Mouse (Mus musculus) brown adipose tissue, adult 24 weeks (tissue): ENCODE data around the gene Tmem213. TPM values are rescaled to one million over a fixed set of nuclear protein-coding genes. Genes with fewer than 3 reads are reported as not detected.
A peak's percentile ranks its signal among the peaks of the same experiment; 100 is the strongest.

ENCODE experiments used
- H3K27ac ChIP-seq: fragments of 200-500 bp; replicated peaks from 2 replicates; pipeline ENCODE4 v1.5.1; 2012; ENCODE audit warnings: low read depth, mild to moderate bottlenecking, low read length
- H3K4me1 ChIP-seq: fragments of 200-500 bp; 2 replicates; pipeline ENCODE4 v1.6.1; 2012; ENCODE audit warnings: low read length, mixed read lengths; ENCODE audit not compliant: control insufficient read depth, insufficient read depth, insufficient read length
- H3K4me3 ChIP-seq: fragments of 200-500 bp; 2 replicates; pipeline ENCODE4 v1.5.1; 2012; ENCODE audit warnings: low read depth, mild to moderate bottlenecking, low read length, moderate library complexity; ENCODE audit not compliant: insufficient read depth
- polyA plus RNA-seq: library from polyadenylated mRNA; stranded (reverse); fragments of >200 nt; gene quantifications from 2 replicates; pipeline ENCODE4 v1.2.4, GENCODE M21; 2012; ENCODE audit not compliant: missing spikeins, insufficient read depth, insufficient read length

Tmem213 gene
- polyA plus RNA-seq, 1 experiment, result not detected

DNA sequence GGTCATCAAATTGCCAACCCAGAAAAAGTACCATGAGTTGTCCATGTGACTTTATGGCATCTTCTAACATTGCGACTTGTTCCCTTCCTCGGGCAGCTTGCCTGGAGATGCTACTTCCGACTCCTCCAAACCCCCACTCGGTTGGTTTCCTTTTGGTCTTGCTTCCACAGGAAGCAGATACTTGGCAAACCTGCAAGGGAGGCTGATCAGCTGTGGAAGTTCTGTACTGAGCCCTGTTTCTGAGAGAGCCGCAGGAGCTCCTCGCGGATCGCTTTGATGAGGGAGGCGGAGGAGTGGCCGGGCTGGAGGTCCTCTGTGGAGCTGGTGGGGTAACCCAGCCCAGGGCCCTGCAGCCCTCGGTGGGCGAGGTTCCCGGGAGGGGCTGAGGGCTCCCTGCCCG is 19.1 kb downstream of the Tmem213 start:
- H3K27ac ChIP-seq, result no peak overlapping the region
- H3K4me1 ChIP-seq, result no peaks in the 10 kb centered on the region
- H3K4me3 ChIP-seq, result no peak overlapping the region

DNA sequence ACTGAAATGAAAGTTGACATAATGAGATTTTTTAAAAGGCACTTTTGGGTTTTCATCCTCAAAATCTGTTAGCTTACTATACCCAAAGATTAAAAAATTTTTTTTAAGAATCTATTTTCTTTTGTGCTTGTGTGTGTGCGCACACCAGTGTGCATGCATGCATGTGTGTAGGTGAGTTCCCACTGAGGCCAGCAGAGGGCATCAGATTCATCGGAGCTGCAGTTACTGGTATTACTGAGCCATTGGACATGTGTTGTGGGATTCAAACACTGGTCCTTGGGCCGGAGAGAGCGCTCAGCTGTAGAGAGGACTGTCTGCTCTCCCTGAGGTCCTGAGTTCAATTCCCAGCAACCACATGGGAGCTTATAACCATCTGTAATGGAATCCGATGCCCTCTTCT is 20.8 kb downstream of the Tmem213 start:
- H3K4me3 ChIP-seq, result no peak overlapping the region
- H3K27ac ChIP-seq, result no peak overlapping the region
- no peaks in the 10 kb centered on the region for H3K4me1 ChIP-seq

DNA sequence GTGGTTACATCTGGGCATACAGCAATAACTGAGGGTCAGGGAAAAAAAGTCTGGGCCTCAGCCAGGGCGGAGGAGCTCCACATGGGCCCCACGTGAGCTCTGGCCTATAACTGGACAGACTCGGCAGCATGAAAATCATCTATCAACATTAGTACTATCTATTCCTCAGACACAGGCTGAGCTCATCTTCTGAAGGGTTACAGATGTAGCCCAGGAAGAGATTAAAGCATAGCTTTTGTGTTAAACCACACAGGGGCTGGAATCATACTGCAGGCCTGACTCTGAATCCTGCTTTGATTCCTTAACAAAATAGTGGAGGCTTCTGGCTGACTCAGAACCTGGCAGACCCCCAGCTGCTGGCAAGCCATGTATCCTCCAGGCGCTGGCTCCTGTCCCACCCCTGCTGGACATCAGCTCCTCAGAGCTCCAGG is 22.8 kb downstream of the Tmem213 start:
- Histone ChIP-seq H3K27ac (no peak overlapping the region), H3K4me1 (no peaks in the 10 kb centered on the region), H3K4me3 (no peak overlapping the region)

DNA sequence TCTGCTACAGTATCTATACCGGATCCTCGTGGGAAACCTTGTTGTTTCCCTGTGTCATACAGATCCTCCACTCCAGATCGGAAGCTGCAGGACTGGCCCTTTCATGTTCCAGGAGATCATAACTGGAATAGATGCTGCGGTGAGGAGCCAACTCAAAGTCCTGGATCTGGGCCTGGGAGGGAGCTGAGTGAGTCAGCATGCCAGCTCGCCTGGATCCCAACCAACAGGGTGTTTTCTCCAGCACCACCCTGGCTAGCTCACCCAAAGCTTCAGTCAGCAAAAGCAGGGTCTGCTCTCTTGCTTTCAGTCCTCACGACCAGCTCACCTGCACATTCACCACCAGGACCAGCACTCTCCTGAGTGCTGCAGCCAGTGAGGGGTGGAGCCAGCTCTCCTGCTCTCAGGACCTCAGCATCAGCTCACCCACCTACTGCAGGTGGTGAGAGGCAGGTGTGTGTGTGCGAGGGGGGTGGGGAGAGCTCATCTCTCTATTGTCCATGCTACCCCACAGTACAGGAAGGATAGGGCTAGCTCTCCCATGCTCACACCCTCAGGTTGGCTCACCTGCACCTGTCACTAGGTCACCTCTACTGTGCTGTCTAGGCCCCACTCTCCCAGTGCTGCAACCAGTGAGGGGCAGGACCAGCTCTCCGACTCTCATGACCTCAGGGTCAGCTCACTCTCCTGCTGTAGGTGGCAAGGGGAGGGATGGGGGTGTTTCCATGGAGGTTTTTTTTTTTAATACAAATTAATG is 25.9 kb downstream of the Tmem213 start:
- H3K4me3 ChIP-seq, result no peak overlapping the region
- H3K27ac ChIP-seq, result no peak overlapping the region
- no peaks in the 10 kb centered on the region for H3K4me1 ChIP-seq

DNA sequence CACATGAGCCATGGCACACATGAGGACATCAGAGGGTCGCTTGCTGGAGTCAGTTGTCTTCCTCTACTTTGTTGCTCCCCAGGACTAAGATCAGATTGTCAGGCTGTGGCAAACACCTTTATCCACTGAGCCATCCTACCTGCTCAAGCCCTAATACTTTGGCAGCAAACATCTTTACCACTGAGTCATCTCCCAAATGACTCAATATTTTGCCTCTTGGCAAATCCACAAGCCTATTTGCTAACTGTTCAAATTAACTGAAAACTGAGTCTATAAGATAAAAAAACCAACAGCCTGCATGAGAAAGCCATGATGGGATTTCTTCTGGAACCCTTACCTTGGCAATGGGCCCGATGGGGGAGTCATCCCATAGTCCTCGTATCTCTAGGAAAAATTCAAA is 30.0 kb downstream of the Tmem213 start:
- Histone ChIP-seq H3K27ac (no peak overlapping the region), H3K4me3 (no peak overlapping the region), H3K4me1 (no peaks in the 10 kb centered on the region)

DNA sequence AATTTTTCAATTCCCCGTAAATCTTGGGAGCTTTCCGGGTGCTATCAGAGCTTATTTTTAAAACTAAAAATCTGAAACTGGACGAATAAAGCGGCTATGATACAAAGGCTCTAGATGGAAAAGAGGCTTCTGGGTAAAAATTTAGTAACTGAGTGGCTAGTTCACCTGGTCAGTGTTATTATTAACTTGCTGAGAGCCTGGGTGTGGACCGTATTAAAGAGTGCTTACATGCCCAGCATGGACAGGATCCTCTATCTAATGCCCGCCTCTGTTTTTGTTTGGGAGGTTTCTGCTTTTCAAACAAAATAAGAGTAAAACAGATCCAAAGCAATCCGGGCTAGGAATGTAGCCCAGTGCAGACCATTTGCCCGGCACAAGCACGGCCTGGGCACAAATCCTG is 31.3 kb downstream of the Tmem213 start:
- Histone ChIP-seq H3K4me3 (no peak overlapping the region), H3K27ac (no peak overlapping the region)

DNA sequence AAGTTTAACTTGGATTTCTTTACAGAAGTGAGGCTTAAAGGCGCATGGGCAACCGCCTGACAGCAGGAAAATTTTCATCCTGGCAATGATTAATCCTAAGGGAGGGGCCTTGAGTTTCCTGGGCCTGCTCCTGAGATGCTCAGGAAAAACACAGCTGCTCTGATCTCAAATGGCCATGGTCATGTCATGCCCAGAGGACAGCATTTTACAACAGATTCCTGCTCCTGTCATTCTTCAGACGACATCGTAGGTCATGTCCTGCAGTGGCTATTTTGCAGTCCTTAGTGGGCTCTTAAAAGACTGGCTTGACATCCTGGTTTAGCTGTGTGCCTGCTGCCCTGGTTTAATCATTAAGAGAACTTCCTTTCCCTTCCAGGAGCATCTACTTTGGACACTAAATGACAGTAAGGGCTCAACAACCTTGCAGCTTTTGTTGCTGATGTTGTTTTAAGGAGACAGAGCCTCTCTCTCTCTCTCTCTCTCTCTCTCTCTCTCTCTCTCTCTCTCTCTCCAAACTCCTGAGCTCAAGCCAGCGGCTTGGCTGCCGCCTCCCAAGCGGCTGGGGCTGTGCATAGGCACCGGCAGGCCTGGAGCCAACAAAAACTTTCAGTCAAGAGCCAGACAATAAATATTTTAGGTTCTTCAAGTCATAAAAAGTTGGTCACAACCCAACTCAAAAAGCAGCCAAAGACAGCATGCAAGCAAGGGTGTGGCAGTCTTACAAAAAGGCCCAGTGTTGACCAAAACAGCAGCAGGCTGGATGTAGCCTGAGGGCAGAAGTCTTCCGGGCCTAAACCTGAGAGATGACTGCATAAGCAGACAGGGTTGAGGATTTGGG is 35.3 kb downstream of the Tmem213 start:
- Histone ChIP-seq H3K4me1 (peaks cover 7% of the 10 kb centered on the region; the same call in 1 of the 2 replicates), H3K27ac (no peak overlapping the region; the same call in 1 of the 2 replicates), H3K4me3 (no peak overlapping the region)

More for the DNA sequence above, 31.3 kb downstream of the Tmem213 start:
- peaks cover 7% of the 10 kb centered on the region; the same call in 1 of the 2 replicates for H3K4me1 ChIP-seq

DNA sequence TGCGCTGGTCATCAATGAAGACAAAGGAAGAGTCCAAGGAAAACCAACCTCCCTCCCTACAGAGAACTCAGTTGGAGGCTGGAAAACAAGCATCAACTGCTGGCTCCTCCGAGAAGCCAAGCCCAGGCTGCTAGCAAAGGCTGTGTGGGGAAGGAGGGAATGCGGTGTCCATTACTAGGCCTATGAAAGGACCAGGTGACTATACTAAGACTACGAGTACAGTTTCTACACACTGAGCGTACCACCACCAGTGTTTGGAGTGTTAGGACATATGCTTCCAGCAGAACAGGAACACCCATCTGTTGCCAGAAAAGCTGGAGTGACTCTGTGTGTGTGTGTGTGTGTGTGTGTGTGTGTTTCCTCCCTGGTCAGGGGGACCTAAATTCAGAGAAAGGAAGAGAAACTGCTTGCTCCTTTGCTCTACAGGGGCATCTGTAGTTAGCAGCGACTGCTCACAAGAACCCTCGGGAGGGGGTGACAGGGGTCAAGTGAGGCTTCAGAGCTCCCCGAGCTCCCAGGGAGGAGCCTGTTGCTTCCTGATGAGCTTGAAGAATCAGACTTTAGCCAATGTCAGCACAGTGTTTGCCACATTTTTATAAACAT is 36.5 kb downstream of the Tmem213 start:
- Histone ChIP-seq H3K4me3 (no peak overlapping the region), H3K4me1 (peaks cover 7% of the 10 kb centered on the region; the same call in 1 of the 2 replicates), H3K27ac (0 out of 2 replicates have a peak overlapping the region, but pooled peaks have one; percentile 46)

DNA sequence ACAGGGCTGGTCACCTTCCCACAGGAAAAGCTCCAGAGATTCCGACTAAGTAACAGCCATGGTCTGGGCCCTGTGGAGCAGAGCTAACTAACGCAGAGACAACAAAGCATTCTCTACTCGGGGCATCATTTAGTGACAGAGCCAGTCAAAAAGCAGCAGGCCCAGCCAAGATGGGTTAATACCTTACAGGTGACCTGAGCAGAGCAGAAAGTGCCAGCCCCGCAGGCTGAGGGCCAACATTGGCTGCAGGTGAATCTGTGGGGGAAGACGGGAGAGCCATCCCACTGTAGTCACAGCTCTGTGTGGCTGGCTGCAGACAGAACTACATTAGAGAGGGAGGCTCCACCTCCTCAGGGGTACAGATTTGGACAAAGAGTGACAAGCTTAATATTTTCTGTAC is 38.2 kb downstream of the Tmem213 start:
- H3K4me3 ChIP-seq, result no peak overlapping the region
- H3K27ac ChIP-seq, result no peak overlapping the region
- H3K4me1 ChIP-seq, result peaks cover 7% of the 10 kb centered on the region; the same call in 1 of the 2 replicates

DNA sequence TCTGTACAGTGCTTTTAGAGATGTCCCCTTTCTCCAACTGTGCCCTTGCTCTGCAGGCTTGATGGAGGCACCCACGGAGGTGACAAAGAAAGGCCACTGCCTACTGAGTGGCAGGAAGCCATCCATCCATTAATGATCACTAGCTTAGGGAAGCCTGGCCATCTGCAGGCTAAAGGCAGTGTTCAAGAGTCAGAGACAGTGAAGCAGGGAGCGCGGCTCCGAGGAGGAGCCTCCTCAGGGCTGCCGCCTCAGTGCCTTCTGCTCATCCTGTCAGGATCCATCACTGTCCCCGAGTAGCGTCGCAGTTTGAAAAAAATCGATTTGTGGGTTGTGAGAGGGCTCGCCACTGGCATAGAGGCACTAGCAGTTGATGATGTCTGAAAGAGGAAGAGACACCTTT is 39.6 kb downstream of the Tmem213 start:
- no peak overlapping the region for H3K4me3 ChIP-seq
- H3K4me1 ChIP-seq, result peaks cover 7% of the 10 kb centered on the region; the same call in 1 of the 2 replicates
- H3K27ac ChIP-seq, result no peak overlapping the region

DNA sequence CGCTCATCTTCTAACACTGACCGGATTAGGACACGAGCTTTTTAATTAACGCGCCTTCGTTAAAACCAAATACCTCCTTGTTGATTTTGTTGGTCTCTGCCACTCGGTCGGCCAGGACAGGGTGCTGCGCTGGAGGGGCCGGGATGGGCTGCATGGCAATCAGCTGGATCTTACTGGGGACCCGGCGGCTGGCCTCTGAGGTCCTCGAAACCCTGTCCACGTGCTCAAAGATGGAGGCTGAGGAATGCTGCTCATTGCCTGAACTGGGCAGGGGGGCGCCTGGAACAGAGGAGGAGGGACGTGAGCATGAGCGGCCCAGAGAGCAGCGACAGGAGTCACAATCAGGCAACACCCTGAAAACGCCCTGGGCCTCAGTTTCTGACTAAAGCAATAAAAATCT is 40.4 kb downstream of the Tmem213 start:
- no peak overlapping the region for H3K4me3 ChIP-seq
- H3K27ac ChIP-seq, result no peak overlapping the region
- peaks cover 4% of the 10 kb centered on the region; the same call in 1 of the 2 replicates for H3K4me1 ChIP-seq

DNA sequence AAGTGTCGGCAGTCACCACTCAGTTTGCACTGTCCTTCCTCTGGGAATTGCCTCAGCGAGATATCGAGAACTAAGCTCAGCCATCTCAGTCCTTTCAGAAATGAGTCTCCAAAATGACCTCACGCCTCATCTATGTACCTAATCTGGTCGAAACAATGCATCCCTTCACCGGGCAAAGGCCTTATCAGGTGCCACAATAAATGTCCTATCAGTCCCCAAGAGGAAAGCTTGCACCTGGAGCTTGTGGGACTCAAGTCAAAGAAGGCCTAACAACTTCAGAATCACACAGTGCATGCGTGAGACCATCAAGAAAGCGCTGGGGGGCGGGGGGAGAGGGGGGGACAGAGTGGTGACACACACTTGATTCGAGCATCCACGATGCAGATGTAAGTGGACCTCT is 43.2 kb downstream of the Tmem213 start:
- no peak overlapping the region for H3K27ac ChIP-seq

DNA sequence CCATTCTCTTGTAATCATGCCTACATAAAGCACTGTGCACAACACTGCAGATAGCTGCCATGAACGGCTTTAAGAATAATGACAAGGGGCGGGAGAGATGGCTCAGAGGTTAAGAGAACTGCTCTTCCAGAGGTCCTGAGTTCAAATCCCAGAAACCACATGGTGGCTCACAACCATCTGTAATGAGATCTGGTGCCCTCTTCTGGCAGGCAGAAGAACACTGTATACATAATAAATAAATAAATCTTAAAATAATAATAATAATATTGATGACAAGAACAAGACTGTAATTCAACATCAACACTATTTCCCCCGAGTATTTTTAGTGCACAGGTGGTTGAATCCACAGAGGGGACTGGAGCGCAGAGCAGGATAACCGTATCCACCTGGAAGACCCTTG is 47.1 kb downstream of the Tmem213 start:
- H3K4me3 ChIP-seq, result no peak overlapping the region
- no peaks in the 10 kb centered on the region for H3K4me1 ChIP-seq
- no peak overlapping the region for H3K27ac ChIP-seq

More for the DNA sequence above, 43.2 kb downstream of the Tmem213 start:
- H3K4me1 ChIP-seq, result no peaks in the 10 kb centered on the region
- no peak overlapping the region for H3K4me3 ChIP-seq

DNA sequence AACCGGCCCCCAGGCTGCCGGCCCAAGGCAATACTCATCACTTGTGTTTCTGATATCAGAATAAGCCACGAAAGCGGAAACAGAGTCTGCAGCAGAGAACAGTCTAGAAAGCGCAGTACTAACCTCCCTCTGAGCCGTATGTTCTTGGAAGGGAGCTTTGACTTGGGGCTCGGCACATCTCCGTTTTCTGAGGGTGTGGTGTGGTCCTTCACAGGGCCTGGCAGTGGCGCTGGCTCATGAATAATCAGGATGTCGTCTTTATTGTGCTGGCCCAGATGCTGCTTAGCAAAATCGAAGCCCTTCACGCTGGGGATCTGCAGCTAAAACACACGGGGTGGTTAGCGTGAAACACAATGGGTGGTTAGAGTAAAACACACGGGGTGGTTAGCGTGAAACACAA is 48.9 kb downstream of the Tmem213 start:
- Histone ChIP-seq H3K27ac (no peak overlapping the region), H3K4me3 (no peak overlapping the region), H3K4me1 (no peaks in the 10 kb centered on the region)

DNA sequence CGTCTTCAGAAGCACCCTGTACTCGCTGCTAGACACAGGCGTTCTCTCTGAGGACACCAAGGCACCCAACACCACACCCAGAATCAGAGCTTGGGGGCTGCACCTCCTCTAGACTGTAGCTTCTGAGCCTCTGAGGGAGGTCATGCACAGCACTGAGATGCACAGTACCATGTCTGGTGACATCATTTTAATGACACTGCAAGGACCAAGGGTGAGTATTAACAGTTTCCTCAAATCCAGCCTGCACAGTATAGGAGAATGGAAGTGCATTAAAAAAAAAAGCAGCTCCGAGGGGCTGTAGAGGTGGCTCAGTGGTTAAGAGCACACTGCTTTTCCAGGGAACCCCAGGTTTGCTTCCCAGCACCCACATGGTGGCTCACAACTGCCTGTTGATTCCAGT is 50.5 kb downstream of the Tmem213 start:
- Histone ChIP-seq H3K4me1 (no peaks in the 10 kb centered on the region), H3K27ac (no peak overlapping the region), H3K4me3 (no peak overlapping the region)
